Comparison of ENCODE assay signal across 9 mouse cellular contexts in genomic region chr11:88528522-88529101, GRCm38 (mm10).
A peak's percentile ranks its signal among the peaks of the same experiment; 100 is the strongest.
DNase-seq lines count a peak whose midpoint lies in the region; ATAC-seq and TF ChIP-seq lines count a peak whose summit lies in the region.
"Had no signal": no experiment of that assay in that cellular context is flagged by ENCODE, and none has a peak within 500 bp of the region (broad histone marks: within the 10 kb centered on the region; RNA-seq: fewer than 3 reads in every experiment).

No protein-coding gene starts in this region.

- H3K4me2 ChIP-seq in forebrain, embryonic 15.5 days (replicated peaks), result no peak overlapping the region
- no peak overlapping the region for H3K4me2 ChIP-seq in hindbrain, embryonic 16.5 days (ENCODE audit: low read length)
- H3K4me2 ChIP-seq in lung, embryonic 16.5 days (ENCODE audit: low read depth, low read length), result 0 out of 2 replicates have a peak overlapping the region, but pooled peaks have one; percentile 5

- ATAC-seq in forebrain, embryonic 15.5 days (replicated peaks), result no peak
- ATAC-seq in hindbrain, embryonic 16.5 days, result no peak
- ATAC-seq in lung, embryonic 16.5 days (ENCODE audit: low read depth), result peak; percentile 66

- H3K27me3 ChIP-seq in forebrain, embryonic 15.5 days, result no peaks in the 10 kb centered on the region
- no peaks in the 10 kb centered on the region for H3K27me3 ChIP-seq in hindbrain, embryonic 16.5 days (replicated peaks; ENCODE audit: control insufficient read depth, insufficient read depth, low read length)
- H3K27me3 ChIP-seq in lung, embryonic 16.5 days (ENCODE audit: control insufficient read depth, insufficient read depth, low read depth, low read length), result no peaks in the 10 kb centered on the region
- H3K27me3 ChIP-seq: megakaryocyte, embryonic 14.5 days had no signal

- no peak overlapping the region for H3K9ac ChIP-seq in forebrain, embryonic 15.5 days (replicated peaks)
- no peak overlapping the region for H3K9ac ChIP-seq in hindbrain, embryonic 16.5 days (ENCODE audit: low read depth, low read length)
- H3K9ac ChIP-seq in lung, embryonic 16.5 days (ENCODE audit: low read length), result no peak overlapping the region

- DNase-seq in spleen, adult 12 weeks (ENCODE audit: low spot score), result no peak
- DNase-seq in layer of hippocampus, adult 9-11 months, result no peak
- no peak for DNase-seq in right cerebral cortex, postnatal 25 days
- no peak for DNase-seq in cerebellum, adult 9-10 months

- no peaks in the 10 kb centered on the region for H3K36me3 ChIP-seq in forebrain, embryonic 15.5 days
- H3K36me3 ChIP-seq in hindbrain, embryonic 16.5 days (ENCODE audit: control insufficient read depth, insufficient read depth, low read length), result no peaks in the 10 kb centered on the region
- H3K36me3 ChIP-seq in lung, embryonic 16.5 days (ENCODE audit: control insufficient read depth, insufficient read depth, low read length), result no peaks in the 10 kb centered on the region

- no peak overlapping the region for H3K4me3 ChIP-seq in bone marrow macrophage, adult 2 months (ENCODE audit: insufficient read depth, low read length)
- no peak overlapping the region for H3K4me3 ChIP-seq in forebrain, embryonic 15.5 days
- no peak overlapping the region for H3K4me3 ChIP-seq in hindbrain, embryonic 16.5 days (ENCODE audit: low read length)
- H3K4me3 ChIP-seq in lung, embryonic 16.5 days (ENCODE audit: low read length), result no peak overlapping the region
- H3K4me3 ChIP-seq: megakaryocyte, embryonic 14.5 days had no signal

- no peak for TF ChIP-seq POLR2A in bone marrow macrophage, adult 2 months (IDR thresholded peaks at IDR 0.05; ENCODE audit: borderline replicate concordance, low read depth, low read length)

- no peaks in the 10 kb centered on the region for H3K9me3 ChIP-seq in forebrain, embryonic 15.5 days
- H3K9me3 ChIP-seq in hindbrain, embryonic 16.5 days (ENCODE audit: control insufficient read depth, low read length), result no peaks in the 10 kb centered on the region
- H3K9me3 ChIP-seq in lung, embryonic 16.5 days (ENCODE audit: control insufficient read depth, low read length), result no peaks in the 10 kb centered on the region
- H3K9me3 ChIP-seq: megakaryocyte, embryonic 14.5 days had no signal

- no peak; the same call in 1 of the 2 replicates for TF ChIP-seq CTCF in bone marrow macrophage, adult 2 months (IDR thresholded peaks at IDR 0.05; ENCODE audit: low read depth, low read length)

- WGBS in forebrain, embryonic 15.5 days, result 32% methylated on average over 8 of the region's 8 CpGs
- WGBS in hindbrain, embryonic 16.5 days, result 16% methylated on average over 8 of the region's 8 CpGs
- whole genome bisulfite sequencing in lung, embryonic 16.5 days, result 28% methylated on average over 8 of the region's 8 CpGs

- peak overlapping the region; percentile 39; the same call in 1 of the 2 replicates for H3K27ac ChIP-seq in bone marrow macrophage, adult 2 months (ENCODE audit: insufficient read depth, low read depth, low read length)
- H3K27ac ChIP-seq in forebrain, embryonic 15.5 days (replicated peaks), result peak overlapping the region; percentile 25; the same call in 1 of the 2 replicates
- H3K27ac ChIP-seq in hindbrain, embryonic 16.5 days (ENCODE audit: low read depth, low read length), result peak overlapping the region; percentile 14
- H3K27ac ChIP-seq in lung, embryonic 16.5 days (ENCODE audit: low read length), result peak overlapping the region; percentile 86

- H3K4me1 ChIP-seq in bone marrow macrophage, adult 2 months (ENCODE audit: control insufficient read depth, insufficient read depth, low read length), result peaks cover 17% of the 10 kb centered on the region
- peaks cover 61% of the 10 kb centered on the region for H3K4me1 ChIP-seq in forebrain, embryonic 15.5 days
- peaks cover 55% of the 10 kb centered on the region for H3K4me1 ChIP-seq in hindbrain, embryonic 16.5 days (ENCODE audit: control insufficient read depth, insufficient read depth, low read depth, low read length)
- peaks cover 59% of the 10 kb centered on the region for H3K4me1 ChIP-seq in lung, embryonic 16.5 days (replicated peaks; ENCODE audit: control insufficient read depth, insufficient read depth, low read length)

Comparison
In these comparisons a context has a peak if more than half of its experiments do, and no peak if none do; other contexts are left out.
1. H3K27ac ChIP-seq: peak in every context shown above with its lines; median percentile 86 in lung, embryonic 16.5 days; 39 in bone marrow macrophage, adult 2 months; 25 in forebrain, embryonic 15.5 days; 14 in hindbrain, embryonic 16.5 days.